Mouse (Mus musculus) CH12.LX (cell line): Measurements from ENCODE around the gene 1110017D15Rik. TPM values are rescaled to one million over a fixed set of nuclear protein-coding genes. Genes with fewer than 3 reads are reported as not detected.

Experiments used
- DNase-seq: peaks from one replicate; pipeline ENCODE4 v3.0.0-alpha.2; 2013; ENCODE audit errors: extremely low read depth
- H3K27ac ChIP-seq: 2 replicates; pipeline ENCODE4 v1.5.1; 2012; ENCODE audit warnings: low read depth, mild to moderate bottlenecking, control low read depth, moderate library complexity; ENCODE audit not compliant: insufficient read depth
- H3K27me3 ChIP-seq: replicated peaks from 2 replicates; pipeline ENCODE3; 2012; ENCODE audit warnings: inconsistent platforms
- H3K36me3 ChIP-seq, 2 experiments: replicated peaks in 1 of 2; 2 replicates each; pipeline versions ENCODE3 to v1.6.1; 2012; ENCODE audit warnings: inconsistent platforms in 1 of 2, low read length in 1 of 2, mild to moderate bottlenecking in 1 of 2, mixed read lengths in 1 of 2, moderate library complexity in 1 of 2; ENCODE audit not compliant: control insufficient read depth in 1 of 2, insufficient read depth in 1 of 2
- H3K4me1 ChIP-seq, 2 experiments: 2 replicates each; pipeline ENCODE4 v1.6.1; 2012; ENCODE audit warnings: inconsistent platforms in 1 of 2, moderate library complexity in 1 of 2; ENCODE audit not compliant: insufficient read depth in 2 of 2, control insufficient read depth in 1 of 2
- H3K4me2 ChIP-seq: 2 replicates; pipeline ENCODE4 v1.6.1; 2012; ENCODE audit warnings: low read depth, mild to moderate bottlenecking, control low read depth; ENCODE audit not compliant: poor library complexity, insufficient read depth, severe bottlenecking
- H3K4me3 ChIP-seq, 3 experiments: fragments of 150-350 bp in 1 of 3; sonication (generic) in 1 of 3; replicated peaks in 1 of 3; 2 replicates each; pipeline versions ENCODE3 to v1.5.1; 2011 to 2012; ENCODE audit warnings: low read depth in 2 of 3, low read length in 2 of 3, mild to moderate bottlenecking in 2 of 3, moderate library complexity in 2 of 3, control low read depth in 1 of 3, improper control_type of control experiment in 1 of 3, inconsistent platforms in 1 of 3, mixed read lengths in 1 of 3; ENCODE audit not compliant: poor library complexity in 1 of 3
- H3K79me2 ChIP-seq: replicated peaks from 2 replicates; pipeline ENCODE4 v1.6.1; 2012; ENCODE audit warnings: mild to moderate bottlenecking, moderate library complexity; ENCODE audit not compliant: control insufficient read depth, poor library complexity, insufficient read depth, severe bottlenecking; ENCODE audit errors: extremely low read depth
- H3K9ac ChIP-seq: 2 replicates; pipeline ENCODE4 v1.6.1; 2012; ENCODE audit warnings: low read depth, mild to moderate bottlenecking, control low read depth, moderate library complexity; ENCODE audit not compliant: insufficient read depth
- H3K9me3 ChIP-seq: replicated peaks from 2 replicates; pipeline ENCODE3; 2012; ENCODE audit warnings: low read length, inconsistent platforms, mixed read lengths
- BHLHE40 ChIP-seq: IDR thresholded peaks from 2 replicates; pipeline ENCODE4 v1.6.1; 2011; ENCODE audit warnings: mild to moderate bottlenecking, low read depth, low read length, improper control_type of control experiment
- CHD1 ChIP-seq: IDR thresholded peaks from 2 replicates; pipeline ENCODE4 v1.6.1; 2012; ENCODE audit warnings: low read depth, low read length, improper control_type of control experiment, inconsistent platforms
- CHD2 ChIP-seq: IDR thresholded peaks from 2 replicates; pipeline ENCODE4 v1.6.1; 2011; ENCODE audit warnings: low read length, improper control_type of control experiment
- CTCF ChIP-seq, 2 experiments: IDR thresholded peaks in 1 of 2; conservative IDR thresholded peaks in 1 of 2; 2 replicates each; pipeline ENCODE4 v1.5.1; 2011 to 2012; ENCODE audit warnings: low read depth in 2 of 2, low read length in 2 of 2, improper control_type of control experiment in 1 of 2, inconsistent platforms in 1 of 2, mild to moderate bottlenecking in 1 of 2, moderate library complexity in 1 of 2
- EP300 ChIP-seq: IDR thresholded peaks from 2 replicates; pipeline ENCODE4 v1.6.1; 2011; ENCODE audit warnings: low read length, improper control_type of control experiment
- ETS1 ChIP-seq: conservative IDR thresholded peaks from 2 replicates; pipeline ENCODE4 v1.6.1; 2012; ENCODE audit warnings: low read depth, mild to moderate bottlenecking, inconsistent platforms, low read length, improper control_type of control experiment, moderate library complexity
- GABPA ChIP-seq: IDR thresholded peaks from 2 replicates; pipeline ENCODE4 v1.6.1; 2012; ENCODE audit warnings: low read depth, low read length, improper control_type of control experiment, inconsistent platforms; ENCODE audit not compliant: insufficient replicate concordance
- IRF4 ChIP-seq: IDR thresholded peaks from 2 replicates; pipeline ENCODE4 v1.6.1; 2014; ENCODE audit warnings: low read depth, mild to moderate bottlenecking, inconsistent platforms, low read length, improper control_type of control experiment
- JUN ChIP-seq: IDR thresholded peaks from 2 replicates; pipeline ENCODE4 v1.6.1; 2011; ENCODE audit warnings: low read depth, mild to moderate bottlenecking, low read length, improper control_type of control experiment, moderate library complexity; ENCODE audit not compliant: insufficient read depth
- JUND ChIP-seq: conservative IDR thresholded peaks from 2 replicates; pipeline ENCODE4 v1.6.1; 2011; ENCODE audit warnings: low read depth, low read length, improper control_type of control experiment
- KAT2A ChIP-seq: IDR thresholded peaks from 2 replicates; pipeline ENCODE4 v1.6.1; 2012; ENCODE audit warnings: low read length, improper control_type of control experiment, inconsistent platforms; ENCODE audit not compliant: insufficient replicate concordance
- MAFK ChIP-seq: IDR thresholded peaks from 2 replicates; pipeline ENCODE4 v1.6.1; 2011; ENCODE audit warnings: low read length, improper control_type of control experiment; ENCODE audit not compliant: insufficient replicate concordance
- MAX ChIP-seq: IDR thresholded peaks from 2 replicates; pipeline ENCODE4 v1.6.1; 2011; ENCODE audit warnings: low read length, improper control_type of control experiment
- MAZ ChIP-seq: IDR thresholded peaks from 2 replicates; pipeline ENCODE4 v1.6.1; 2012; ENCODE audit warnings: low read depth, mild to moderate bottlenecking, inconsistent platforms, low read length, improper control_type of control experiment, moderate library complexity
- MEF2A ChIP-seq: IDR thresholded peaks from 2 replicates; pipeline ENCODE4 v1.6.1; 2014; ENCODE audit warnings: low read depth, mild to moderate bottlenecking, inconsistent platforms, low read length, improper control_type of control experiment, borderline replicate concordance
- MXI1 ChIP-seq: IDR thresholded peaks from 2 replicates; pipeline ENCODE4 v1.6.1; 2011; ENCODE audit warnings: mild to moderate bottlenecking, low read depth, low read length, improper control_type of control experiment
- MYC ChIP-seq: IDR thresholded peaks from 2 replicates; pipeline ENCODE4 v1.6.1; 2011; ENCODE audit warnings: low read depth, mild to moderate bottlenecking, improper control_type of control experiment, low read length
- NELFE ChIP-seq: IDR thresholded peaks from 2 replicates; pipeline ENCODE4 v1.6.1; 2011; ENCODE audit warnings: low read depth, low read length, improper control_type of control experiment
- NRF1 ChIP-seq: IDR thresholded peaks from 2 replicates; pipeline ENCODE4 v1.6.1; 2014; ENCODE audit warnings: low read depth, mild to moderate bottlenecking, inconsistent platforms, low read length, improper control_type of control experiment, moderate library complexity
- POLR2A ChIP-seq: IDR thresholded peaks from 2 replicates; pipeline ENCODE4 v1.6.1; 2011; ENCODE audit warnings: low read depth, mild to moderate bottlenecking, improper control_type of control experiment, low read length
- POLR2AphosphoS2 ChIP-seq: IDR thresholded peaks from 2 replicates; pipeline ENCODE4 v1.6.1; 2011; ENCODE audit warnings: low read depth, low read length, improper control_type of control experiment
- RAD21 ChIP-seq: IDR thresholded peaks from 2 replicates; pipeline ENCODE4 v1.6.1; 2011; ENCODE audit warnings: low read depth, mild to moderate bottlenecking, low read length, improper control_type of control experiment, moderate library complexity
- RCOR1 ChIP-seq: conservative IDR thresholded peaks from 2 replicates; pipeline ENCODE4 v1.6.1; 2012; ENCODE audit warnings: low read depth, mild to moderate bottlenecking, inconsistent platforms, low read length, improper control_type of control experiment
- SIN3A ChIP-seq: IDR thresholded peaks from 2 replicates; pipeline ENCODE4 v1.6.1; 2012; ENCODE audit warnings: low read length, improper control_type of control experiment, inconsistent platforms
- SMC3 ChIP-seq: IDR thresholded peaks from 2 replicates; pipeline ENCODE4 v1.6.1; 2011; ENCODE audit warnings: low read depth, low read length, improper control_type of control experiment
- TCF12 ChIP-seq: IDR thresholded peaks from 2 replicates; pipeline ENCODE4 v1.6.1; 2014; ENCODE audit warnings: low read depth, mild to moderate bottlenecking, inconsistent platforms, low read length, improper control_type of control experiment
- UBTF ChIP-seq: IDR thresholded peaks from 2 replicates; pipeline ENCODE4 v1.6.1; 2012; ENCODE audit warnings: low read depth, mild to moderate bottlenecking, inconsistent platforms, low read length, improper control_type of control experiment, moderate library complexity
- ZC3H11A ChIP-seq: IDR thresholded peaks from 2 replicates; pipeline ENCODE4 v1.6.1; 2012; ENCODE audit warnings: low read depth, mild to moderate bottlenecking, inconsistent platforms, low read length, improper control_type of control experiment
- ZKSCAN1 ChIP-seq: IDR thresholded peaks from 2 replicates; pipeline ENCODE4 v1.6.1; 2012; ENCODE audit warnings: low read depth, inconsistent platforms, low read length, improper control_type of control experiment, borderline replicate concordance
- dilution Hi-C: fragments of 300-500 bp; cut with MboI; formaldehyde crosslinking; loops from 2 replicates; pipeline ENCODE4 v1.14.3; 2020; ENCODE audit warnings: low sequenced_read_pairs; ENCODE audit not compliant: extremely low pct_unique_long_range_greater_than_20kb, extremely low pct_ligation_motif_present
- in situ Hi-C: fragments of 300-500 bp; cut with MboI; formaldehyde crosslinking; loops from 3 replicates; pipeline ENCODE4 v1.14.3; 2019; ENCODE audit warnings: low sequenced_read_pairs, low pct_ligation_motif_present, low pct_unique_long_range_greater_than_20kb, mixed read lengths
- polyA plus RNA-seq: library from polyadenylated mRNA; unstranded; fragments of >175 nt; gene quantifications from 2 replicates; pipeline ENCODE4 v1.2.1, GENCODE M21; 2012; ENCODE audit warnings: low read depth; ENCODE audit not compliant: insufficient read length
- total RNA-seq, 2 experiments: library from RNA; depleted of rRNA; stranded (reverse); fragments of 300-350 nt in 1 of 2; fragments of >200 nt in 1 of 2; gene quantifications; 2 replicates each; pipeline ENCODE4 v1.2.3; 2012 to 2014

1110017D15Rik gene
- total and polyA plus RNA-seq, 3 experiments, result not detected

- Histone ChIP-seq H3K4me1 (no peaks in the 10 kb centered on the region), H3K36me3 (peaks cover 8 to 43% of the 10 kb centered on the region in 2 experiments), H3K4me3 (no peak overlapping the region), H3K27me3 (no peaks in the 10 kb centered on the region), H3K27ac (no peak overlapping the region), H3K4me2 (no peak overlapping the region), H3K9ac (no peak overlapping the region), H3K9me3 (peaks cover 3% of the 10 kb centered on the region), H3K79me2 (no peaks in the 10 kb centered on the region)
- dilution Hi-C loops, result no loop called here
- TF ChIP-seq CTCF (conservative IDR thresholded peaks at IDR 0.05 in 1 of 2, IDR thresholded peaks at IDR 0.05 in 1 of 2; ENCODE audit: low read depth in 2 of 2, low read length in 2 of 2) (no peak), NRF1 (no peak), ZKSCAN1 (no peak), EP300 (no peak), CHD1 (no peak), RCOR1 (no peak), MAX (no peak), IRF4 (no peak), KAT2A (no peak), MXI1 (no peak), MAZ (no peak), NELFE (no peak), JUN (no peak), TCF12 (no peak), CHD2 (no peak), ETS1 (no peak), UBTF (no peak), SMC3 (no peak), MYC (no peak), RAD21 (no peak)
- in situ Hi-C loops, result no loop called here
- no peak for DNase-seq
Measured at GRCm38 (mm10) chr4:41481601-41482017, 35.5 kb downstream of the 1110017D15Rik start.

GRCm38 (mm10) chr4:41480254-41480653, 36.9 kb downstream of the 1110017D15Rik start:
- Histone ChIP-seq H3K79me2 (no peaks in the 10 kb centered on the region), H3K4me1 (no peaks in the 10 kb centered on the region), H3K9ac (no peak overlapping the region), H3K9me3 (no peaks in the 10 kb centered on the region), H3K4me3 (no peak overlapping the region), H3K27ac (no peak overlapping the region), H3K4me2 (no peak overlapping the region), H3K36me3 (peaks cover 8 to 43% of the 10 kb centered on the region in 2 experiments), H3K27me3 (no peaks in the 10 kb centered on the region)
- DNase-seq, result no peak
- dilution Hi-C loops, result no loop called here
- TF ChIP-seq MXI1 (no peak), MYC (no peak), GABPA (no peak), MEF2A (no peak), POLR2A (no peak), ZC3H11A (no peak), MAX (no peak), JUN (no peak), MAFK (no peak), ETS1 (no peak), SIN3A (no peak), KAT2A (no peak), JUND (no peak), BHLHE40 (no peak), CHD2 (no peak), UBTF (no peak), EP300 (no peak), CTCF (conservative IDR thresholded peaks at IDR 0.05 in 1 of 2, IDR thresholded peaks at IDR 0.05 in 1 of 2; ENCODE audit: low read depth in 2 of 2, low read length in 2 of 2) (no peak), MAZ (no peak), POLR2AphosphoS2 (no peak)
- in situ Hi-C loops, result no loop called here
